Mouse (Mus musculus): ENCODE data around the gene Tppp3.

Tppp3 gene

DNA sequence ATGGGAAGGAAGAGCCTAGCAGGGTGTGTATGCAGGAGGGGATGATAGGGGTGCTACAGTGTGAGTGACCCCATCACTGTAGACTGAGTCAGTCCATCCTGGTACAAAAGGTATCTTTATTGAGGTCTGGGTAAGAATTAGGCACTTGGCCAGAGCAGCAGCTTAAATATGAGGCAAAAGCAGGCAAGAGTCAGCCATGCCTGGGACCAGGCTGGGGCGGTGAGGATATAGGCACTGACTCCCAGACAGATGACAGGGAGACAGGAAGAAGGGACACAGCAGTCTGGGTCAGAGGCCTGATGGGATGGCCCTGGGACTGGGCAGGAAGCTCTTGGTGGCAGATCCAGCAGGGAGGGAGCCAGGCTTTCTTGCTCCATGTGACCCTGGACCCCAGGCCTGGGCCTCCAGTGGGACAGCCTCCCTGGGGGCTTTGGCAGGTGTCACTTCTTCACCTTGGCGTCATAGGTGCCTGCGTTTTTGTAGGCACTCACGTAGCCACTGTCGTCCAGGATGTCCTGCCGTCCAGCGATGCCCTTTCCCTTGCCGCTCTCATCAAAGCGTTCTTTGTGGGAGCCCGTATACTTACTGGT, 3.8 kb downstream of the Tppp3 start:
- DNase-seq (ENCODE audit: low spot score): peak; percentile 73

DNA sequence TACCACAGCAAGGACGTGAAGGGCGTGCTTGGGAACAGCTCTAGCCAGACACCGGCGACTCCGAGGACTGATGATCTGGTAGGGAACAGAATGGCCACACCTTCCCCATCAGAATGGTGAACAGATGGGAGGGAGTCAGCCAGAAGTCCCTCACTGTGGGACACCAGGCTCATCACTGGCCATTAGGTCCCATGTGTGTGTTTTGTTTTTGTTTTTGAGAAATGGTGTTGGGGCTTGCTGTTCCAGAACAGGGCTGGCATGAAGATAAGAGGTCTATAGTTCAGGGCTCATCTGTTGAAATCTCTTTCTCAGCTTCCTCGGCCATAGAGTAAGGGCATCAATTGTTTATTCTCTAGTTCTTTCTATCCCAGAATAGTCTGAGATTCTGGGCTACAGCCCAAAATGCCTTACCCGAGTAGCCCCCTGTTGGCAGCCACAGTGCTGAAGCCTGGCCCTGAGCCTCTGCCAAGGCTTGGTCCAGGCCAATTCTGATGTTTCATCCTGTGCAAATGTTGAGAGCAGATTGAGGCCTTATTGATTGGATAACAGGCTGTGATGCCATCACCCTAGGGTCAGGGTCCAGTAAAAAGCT, 4.5 kb downstream of the Tppp3 start:
- DNase-seq (ENCODE audit: low spot score): peak; percentile 82

DNA sequence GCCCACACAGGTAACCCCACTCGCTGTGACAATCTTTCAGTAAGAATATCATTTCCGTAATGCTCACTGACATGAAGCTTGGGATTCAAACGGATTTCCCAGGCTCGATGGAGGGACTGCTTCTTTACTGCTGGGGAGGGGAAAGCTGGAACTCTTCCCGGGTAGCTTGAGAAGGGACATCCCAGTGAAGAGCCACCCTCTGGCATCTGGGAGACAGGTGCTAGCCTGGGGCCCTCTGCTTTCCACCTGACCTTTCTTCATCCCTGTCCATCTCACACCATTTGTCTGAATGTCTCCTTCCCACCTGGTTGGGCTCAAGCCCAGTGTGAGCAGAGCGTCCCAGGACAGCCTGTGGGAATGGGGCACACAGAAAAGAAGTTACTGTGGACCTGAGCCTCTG, 5.1 kb downstream of the Tppp3 start:
- no peak for DNase-seq (ENCODE audit: low spot score)

DNA sequence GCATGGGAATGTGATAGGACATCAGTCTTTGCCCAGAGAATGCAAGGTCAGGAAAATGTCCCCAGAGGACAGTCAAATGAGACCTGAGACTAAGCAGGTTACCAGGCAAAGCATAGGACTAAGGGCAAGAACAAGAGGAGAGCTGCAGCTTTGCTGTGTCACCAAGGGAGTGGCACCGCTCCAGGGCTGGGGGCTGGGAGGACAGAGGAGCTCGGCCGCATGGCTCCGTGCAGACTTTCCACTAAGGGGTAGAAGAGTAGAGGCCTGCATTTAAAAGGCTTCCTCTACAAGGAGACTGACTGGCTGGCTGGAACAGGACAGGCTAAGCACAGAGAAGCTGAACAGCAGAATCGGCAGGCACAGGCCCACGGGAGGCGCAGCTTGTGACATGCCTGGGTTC, 6.7 kb downstream of the Tppp3 start:
- peak; percentile 62 for DNase-seq (ENCODE audit: low spot score)

DNA sequence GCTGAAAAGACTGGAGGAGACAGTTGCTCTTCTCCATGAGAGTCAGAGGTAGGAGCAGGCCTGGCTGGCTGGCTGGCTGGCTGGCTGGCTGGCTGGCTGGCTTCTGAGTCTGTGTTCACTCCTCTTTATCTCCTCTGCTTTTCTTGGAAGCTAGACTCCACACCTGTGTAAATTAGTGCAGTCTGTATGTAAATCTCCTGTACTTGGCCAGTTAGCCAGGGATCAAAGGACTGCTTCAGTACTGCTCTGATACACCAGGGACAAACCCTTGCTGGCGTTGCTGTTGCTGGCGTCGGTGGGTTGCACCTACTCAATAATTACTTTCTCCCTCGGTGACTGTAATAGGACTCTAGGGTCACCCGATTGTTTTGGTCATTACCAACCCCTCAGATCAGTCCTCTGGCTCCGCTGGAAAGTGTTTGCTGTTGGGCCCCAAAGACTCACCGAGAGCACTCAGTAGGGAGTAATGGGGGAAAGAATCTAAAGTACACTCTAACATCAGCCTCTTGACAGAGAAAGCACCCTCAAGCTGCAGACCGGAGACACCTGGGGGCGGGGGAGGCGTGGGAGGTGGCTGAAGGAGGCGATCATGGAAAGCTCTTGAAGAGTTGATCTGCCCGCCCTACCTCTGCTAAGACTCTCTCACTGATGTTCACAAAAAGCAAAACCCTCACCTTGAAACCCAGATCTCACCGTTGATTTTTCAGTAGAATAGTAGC, 10.1 kb downstream of the Tppp3 start:
- DNase-seq (ENCODE audit: low spot score): no peak

DNA sequence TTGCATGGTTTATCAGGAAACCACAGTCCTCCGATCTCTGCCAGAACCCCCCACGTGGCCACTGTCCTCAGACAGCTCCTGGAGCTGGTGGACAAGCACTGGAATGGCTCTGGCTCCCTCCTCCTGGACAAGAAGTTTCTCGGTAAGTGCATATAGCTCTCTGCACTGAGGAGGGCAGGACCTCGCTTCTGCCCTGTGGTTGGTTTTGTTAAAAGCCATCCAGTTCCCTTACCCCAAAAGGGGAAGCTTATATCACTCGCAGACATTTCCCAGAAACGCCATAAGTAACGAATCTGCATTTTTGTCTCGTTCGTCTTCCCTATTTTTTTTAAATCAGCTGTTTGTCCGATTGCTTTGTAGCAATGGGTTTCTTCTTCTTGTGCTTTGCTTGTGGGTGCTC, 16.1 kb downstream of the Tppp3 start:
- DNase-seq (ENCODE audit: low spot score): no peak

DNA sequence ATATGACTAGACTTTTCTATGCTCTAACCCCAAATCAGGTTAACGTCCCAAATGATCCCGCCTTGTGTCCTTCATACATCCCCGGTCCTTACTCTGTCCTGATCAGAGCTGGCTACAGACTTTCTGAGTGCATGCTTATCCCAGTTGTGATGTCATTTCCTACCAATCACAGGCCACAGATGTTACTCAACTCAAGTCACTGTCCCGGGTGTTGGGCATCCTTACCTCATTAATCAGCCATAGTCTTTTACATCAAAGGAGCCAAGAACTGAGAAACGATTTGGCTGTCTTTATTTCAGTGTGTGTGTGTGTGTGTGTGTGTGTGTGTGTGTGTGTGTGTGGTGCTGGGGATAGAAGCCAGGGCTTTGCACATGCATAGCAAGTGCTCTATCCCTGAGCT, 17.2 kb downstream of the Tppp3 start:
- DNase-seq (ENCODE audit: low spot score): peak; percentile 66

DNA sequence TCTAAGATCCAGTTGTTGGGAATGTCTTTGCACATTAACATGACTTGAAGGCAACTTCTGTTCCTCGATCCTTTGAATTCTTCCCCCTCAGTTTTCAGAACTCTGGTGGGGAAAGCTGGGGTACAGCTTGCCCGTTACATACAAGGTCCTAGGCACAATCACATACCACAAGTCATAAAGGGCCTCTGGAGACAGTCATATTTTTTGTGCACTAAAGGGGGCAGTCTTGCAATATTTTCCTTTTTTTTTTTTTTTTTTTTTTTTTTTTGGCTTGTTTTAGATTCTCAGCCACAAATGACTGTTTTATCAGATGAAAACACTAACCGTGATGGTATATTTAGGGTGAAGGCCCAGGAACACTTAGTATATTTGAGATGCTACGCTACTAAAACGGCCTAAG, 18.0 kb downstream of the Tppp3 start:
- DNase-seq (ENCODE audit: low spot score): peak; percentile 49

DNA sequence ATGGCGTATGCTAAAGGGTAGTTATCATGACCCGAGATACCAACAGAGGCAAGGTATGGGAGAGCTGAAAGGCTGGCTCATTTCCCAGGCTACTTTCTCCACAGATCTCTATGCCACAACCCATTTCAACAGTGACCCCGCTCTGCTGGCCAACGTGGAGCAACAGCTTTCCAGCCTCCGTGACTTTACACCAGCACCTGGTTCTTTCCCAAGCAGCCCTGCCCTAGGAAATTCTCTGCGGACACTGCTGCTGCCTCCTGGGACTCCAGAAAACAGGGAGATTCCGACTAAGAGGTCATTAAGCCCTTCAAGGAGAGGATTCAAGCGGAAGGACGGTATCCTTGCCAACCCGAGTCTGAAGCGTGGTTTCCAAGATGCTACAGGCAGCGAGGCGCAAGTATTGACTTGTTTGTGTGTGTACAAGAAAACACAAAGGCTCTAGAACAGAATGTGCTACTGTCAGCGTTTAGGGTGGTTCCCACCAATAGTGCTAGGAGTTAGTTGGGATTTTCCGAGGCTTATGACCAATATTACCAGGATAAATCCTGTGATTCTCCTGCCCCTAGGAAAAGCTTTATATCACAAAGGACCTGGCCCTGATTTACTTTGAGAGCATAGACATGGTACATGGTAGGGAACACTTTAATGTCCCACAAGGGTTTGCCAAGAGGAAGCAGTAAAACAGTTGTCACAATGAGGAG, 19.3 kb downstream of the Tppp3 start:
- DNase-seq (ENCODE audit: low spot score): no peak

DNA sequence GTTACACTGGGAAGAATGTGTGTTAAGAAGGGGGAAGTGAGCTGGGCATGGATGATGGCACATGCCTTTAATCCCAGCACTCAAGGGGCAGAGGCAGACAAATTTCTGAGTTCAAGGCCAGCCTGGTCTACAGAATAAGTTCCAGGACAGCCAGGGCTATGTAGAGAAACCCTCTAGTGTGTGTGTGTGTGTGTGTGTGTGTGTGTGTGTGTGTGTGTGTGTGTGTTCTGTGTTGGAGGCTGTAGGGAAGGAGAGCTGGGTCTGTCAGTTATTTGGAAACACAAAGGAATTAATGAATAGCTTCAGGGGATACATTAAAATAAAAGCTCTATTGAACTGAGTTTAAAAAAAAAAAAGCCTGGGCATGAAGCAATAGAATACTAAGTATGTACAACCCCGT, 20.3 kb downstream of the Tppp3 start:
- DNase-seq (ENCODE audit: low spot score): no peak

DNA sequence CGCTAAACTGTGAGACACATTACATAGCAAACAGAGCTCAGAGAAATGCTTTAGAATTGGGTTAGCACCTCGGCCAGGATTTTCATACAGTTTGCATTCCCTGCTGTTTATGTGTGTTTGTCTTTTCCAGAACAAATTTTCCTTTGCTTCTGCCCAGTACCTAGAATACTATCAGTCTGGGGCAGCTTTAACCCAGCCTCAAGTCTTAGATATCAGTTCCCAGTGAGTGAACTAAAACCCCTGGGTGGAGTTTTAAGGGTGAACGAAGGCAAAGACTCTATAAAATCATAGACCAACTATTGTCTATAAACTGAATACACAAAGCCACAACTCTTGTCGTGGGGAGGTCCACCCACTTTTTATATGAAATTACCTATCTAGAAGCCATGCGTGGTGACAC, 22.7 kb downstream of the Tppp3 start:
- DNase-seq (ENCODE audit: low spot score): no peak

DNA sequence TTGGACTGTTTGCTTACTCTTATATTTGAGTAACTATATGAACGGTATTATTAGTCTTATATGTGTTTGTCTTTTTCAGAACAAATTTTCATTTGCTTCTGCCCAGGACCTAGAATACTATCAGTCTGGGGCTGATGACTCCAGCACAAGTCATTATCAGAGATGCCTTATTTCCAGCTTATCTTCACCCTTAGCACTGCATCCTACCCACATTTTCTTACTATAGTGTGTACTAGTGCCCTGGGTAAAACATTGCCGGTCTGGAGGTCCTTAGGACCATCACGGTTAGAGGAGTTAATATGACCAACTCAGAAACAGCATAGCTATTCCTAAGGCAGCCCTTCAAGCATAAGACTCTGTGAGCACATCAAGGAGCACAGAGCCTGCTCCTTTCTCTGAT, 23.1 kb downstream of the Tppp3 start:
- DNase-seq (ENCODE audit: low spot score): no peak

DNA sequence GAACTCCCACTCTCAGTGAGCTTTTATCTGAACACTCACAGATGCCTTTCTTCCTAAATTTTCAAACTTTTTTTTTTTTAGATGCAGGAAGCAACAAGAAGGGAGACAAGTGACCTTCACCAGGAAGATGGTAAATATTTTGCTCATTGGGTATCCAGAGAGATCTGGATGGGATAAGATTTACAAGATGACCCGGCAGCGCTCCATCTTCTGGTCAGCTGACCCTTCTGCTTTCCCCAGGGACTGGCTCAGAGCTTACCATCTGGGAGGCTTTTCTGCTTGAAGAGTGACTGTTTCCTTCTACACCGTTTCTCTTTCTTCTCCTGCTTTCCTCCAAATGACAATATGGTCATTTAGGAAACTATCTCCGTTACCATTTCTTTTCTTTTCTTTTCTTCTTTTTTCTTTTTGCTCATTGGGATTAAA, 25.2 kb downstream of the Tppp3 start:
- peak; percentile 92 for DNase-seq (ENCODE audit: low spot score)

DNA sequence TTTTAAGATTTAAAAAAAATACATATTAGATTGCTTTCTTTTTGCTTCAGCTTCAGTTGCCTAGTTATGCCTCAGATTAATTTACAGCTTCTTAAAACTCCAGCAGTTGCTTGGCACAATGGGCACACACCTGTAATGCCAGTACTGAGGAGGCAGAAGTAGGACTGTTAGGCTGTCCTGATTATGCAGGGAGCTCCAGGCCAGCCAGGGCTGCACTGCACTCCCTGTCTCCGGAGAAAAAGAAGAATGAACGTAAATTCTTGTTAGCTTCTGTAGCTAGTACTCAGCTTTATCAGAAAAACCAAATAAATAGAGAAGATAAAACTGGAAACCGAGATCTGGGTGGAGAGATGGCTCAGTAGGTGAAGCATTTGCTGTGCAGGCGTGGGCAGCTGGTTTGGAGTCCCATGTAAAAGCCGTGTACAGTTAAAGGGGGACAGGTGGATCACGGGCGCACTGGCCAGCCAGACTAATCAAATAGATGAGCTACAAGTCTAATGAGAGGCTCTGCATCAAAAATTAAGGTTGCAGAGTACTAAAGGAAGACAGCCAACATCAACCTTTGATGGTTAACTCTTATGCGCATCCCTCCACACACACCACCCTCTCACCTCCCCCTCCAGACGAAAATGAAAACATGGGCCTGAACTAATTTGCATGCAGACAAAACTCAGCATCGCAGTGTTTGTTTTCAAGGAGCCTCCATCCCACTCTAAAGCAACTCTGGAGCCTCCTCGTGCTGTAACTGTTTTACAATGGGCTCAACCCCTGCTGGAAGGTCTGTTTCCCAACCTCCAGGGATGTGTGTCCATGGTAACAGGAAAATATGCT, 25.8 kb downstream of the Tppp3 start:
- DNase-seq (ENCODE audit: low spot score): peak; percentile 90

DNA sequence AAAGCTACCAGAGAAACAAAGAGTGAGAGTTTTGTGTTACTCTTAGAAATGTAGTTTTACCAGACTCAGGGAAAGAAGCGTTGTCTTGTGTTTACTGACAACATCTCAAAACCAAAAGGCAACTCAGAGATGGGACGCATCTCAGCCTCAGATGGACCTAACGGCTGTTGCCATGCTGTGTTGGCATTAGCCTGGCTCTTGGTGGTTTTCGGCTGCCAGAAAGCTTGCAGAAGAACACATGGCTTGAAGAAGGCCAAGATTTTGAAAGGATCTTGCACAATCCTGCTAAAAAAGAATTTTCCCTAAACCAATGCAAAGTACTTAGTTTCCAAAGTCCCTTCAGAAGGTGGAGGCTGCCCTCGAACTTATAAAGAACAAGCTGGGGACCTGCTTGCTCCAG, 28.7 kb downstream of the Tppp3 start:
- no peak for DNase-seq (ENCODE audit: low spot score)

DNA sequence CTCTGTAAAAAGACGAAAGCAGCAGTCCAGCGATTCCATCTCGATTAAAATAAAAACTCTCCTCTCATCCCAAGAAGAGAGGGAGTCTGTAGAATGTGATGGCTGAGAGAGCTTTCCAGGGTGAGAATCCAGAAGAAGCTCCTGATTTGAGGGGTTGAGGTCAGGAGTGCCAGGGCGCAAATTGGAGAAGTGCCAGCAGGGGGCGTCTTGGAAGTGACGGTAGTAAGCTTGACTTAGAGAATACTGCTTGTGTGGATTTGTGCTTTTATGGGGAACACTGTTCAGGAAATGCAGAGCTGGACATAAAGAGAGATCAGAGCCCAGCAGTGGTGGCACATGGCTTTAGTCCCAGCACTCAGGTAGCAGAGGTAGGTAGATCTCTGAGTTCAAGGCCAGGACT, 29.9 kb downstream of the Tppp3 start:
- peak; percentile 52 for DNase-seq (ENCODE audit: low spot score)

DNA sequence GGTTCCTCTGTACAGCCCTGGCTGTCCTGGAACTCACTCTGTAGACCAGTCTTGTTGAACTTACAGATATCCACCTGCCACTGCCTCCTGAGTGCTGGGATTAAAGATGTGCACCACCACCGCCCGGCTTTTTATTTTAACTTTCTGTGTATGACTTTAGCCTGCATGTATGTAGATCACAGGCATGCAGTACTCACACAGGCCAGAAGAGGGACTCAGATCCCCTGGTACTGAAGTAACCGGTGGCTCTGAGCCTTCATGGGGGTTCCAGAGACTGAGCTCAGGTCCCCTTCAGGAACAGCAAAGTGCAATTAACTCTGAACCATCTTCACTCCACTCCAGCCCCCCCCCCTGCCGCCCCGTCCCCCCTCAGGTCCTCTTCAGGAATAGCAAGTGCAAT, 32.5 kb downstream of the Tppp3 start:
- peak; percentile 45 for DNase-seq (ENCODE audit: low spot score)

DNA sequence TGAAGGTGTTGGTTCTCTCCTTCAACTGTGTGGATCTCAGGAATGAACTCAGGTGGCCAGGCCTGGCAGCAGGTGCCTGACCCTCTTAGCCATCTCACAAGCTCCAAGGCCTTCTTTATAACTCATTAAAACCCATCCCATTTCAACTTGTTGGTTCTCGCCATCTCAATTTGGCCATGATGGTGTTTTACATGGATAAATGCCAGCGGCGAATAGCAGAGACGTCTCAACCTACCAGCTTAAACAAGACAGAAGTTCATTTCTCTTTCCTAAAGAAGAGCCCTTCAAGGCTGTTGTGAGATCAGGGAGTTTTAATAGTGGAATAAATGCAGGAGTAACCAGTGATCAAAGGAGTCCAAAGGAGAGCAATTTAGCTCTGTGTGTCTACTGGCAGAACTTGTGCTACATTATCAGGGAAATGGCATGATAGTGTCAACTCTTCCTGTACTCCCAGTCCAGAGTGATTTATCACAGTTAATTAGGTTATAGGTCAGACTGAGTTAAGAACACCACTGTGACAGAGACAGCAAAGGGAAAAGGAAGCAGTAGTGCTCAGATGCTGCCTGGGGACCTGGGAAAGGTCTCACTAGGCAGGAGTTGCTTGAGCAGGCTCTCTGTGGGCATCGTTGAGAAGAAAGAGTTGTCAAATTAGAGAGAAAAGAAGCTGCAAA, 34.1 kb downstream of the Tppp3 start:
- DNase-seq (ENCODE audit: low spot score): peak; percentile 32

DNA sequence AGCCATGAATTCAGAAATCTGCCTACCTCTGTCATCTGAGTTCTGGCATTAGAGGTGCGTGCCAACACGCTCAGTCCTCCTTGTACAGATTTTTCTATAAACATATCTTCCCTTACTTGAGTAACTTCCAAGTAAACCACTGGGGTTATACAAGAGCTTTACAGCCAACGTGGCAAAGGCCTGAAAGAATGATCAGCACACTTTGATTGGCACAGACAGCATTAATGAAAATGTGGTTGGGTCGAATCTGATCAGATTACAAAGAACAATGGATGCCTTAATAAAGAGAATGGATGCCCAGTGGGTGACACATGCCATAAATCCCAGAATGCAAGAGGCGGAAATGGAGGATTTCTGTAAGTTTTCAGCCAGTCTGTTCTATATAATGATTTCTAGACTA, 35.1 kb downstream of the Tppp3 start:
- peak; percentile 11 for DNase-seq (ENCODE audit: low spot score)

DNA sequence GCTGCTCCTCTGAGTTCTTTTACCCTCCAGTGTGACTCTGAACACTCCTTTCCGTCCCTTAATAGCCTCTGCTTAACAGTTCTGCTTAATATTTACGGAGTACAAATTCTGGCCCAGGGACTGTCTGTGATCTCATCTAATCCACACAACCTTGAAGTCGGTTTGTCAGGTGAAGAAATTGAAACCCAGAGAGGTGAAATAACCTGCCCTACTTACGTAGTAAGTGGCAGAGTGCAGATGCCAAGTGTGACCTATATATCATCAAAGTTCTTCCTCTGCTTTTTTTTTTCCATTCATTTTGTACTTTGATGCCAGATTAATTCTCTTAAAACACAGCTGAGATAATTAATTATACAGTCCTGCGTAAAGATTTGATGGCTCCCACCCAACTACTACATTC, 37.2 kb downstream of the Tppp3 start:
- DNase-seq (ENCODE audit: low spot score): no peak

DNA sequence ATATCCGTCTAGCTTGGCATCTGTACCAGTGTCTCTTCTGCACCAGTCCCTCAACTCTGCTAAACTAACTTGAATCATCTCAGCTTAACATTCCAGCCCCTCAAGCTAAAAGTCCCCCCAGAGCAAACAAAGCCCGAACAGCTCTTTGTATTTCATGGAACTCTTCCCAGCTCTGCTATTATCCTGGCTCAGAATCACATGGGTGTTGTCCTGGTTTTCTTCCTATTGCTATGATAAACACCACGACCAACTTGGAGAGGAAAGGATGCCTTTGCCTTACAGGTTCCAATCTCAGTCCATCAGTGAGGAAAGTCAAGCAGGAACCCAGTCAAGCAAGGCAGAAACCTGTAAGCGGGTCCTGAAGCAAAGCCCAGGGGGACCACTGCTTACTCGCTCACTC, 37.8 kb downstream of the Tppp3 start:
- no peak for DNase-seq (ENCODE audit: low spot score)

DNA sequence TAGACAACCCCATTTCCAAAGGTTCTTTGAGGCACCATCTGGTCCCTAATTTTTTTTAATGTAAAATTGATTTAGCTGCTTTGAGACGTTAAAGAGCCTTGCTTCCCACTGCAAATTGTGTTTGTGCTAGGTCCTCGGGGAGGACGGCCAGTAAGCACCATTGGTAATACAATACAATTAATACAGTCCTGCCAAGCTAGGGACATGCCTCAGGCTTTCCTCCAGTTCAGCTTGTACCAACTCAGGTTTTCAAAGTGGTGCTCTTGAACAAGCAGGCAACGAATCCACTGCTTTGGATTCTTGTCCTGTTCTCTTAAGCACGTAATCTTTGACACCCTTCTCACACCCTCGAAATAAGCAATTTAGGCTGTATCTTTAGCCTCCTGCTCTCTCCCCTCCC, 38.3 kb downstream of the Tppp3 start:
- peak; percentile 73 for DNase-seq (ENCODE audit: low spot score)
